Mouse (Mus musculus) embryonic facial prominence, embryonic 14.5 days (tissue): Measurements from ENCODE around the gene Olfr5. TPM values are rescaled to one million over a fixed set of nuclear protein-coding genes. Genes with fewer than 3 reads are reported as not detected.
A peak's percentile ranks its signal among the peaks of the same experiment; 100 is the strongest.

ENCODE experiments used
- ATAC-seq: fragments of 200-750 bp; cut with Nextera tagmentation; 2 replicates; pipeline ENCODE4 v1.8.0; 2017; ENCODE audit warnings: low read depth, moderate number of reproducible peaks, moderate TSS enrichment
- DNase-seq: peaks from one replicate; pipeline ENCODE4 v3.0.0-alpha.2; 2015; ENCODE audit warnings: low spot score
- H3K27ac ChIP-seq: fragments of 300-500 bp; sonication (generic); replicated peaks from 2 replicates; pipeline ENCODE4 v1.5.1; 2014; ENCODE audit warnings: low read depth, mild to moderate bottlenecking, low read length, moderate library complexity
- H3K27me3 ChIP-seq: fragments of 300-500 bp; sonication (generic); replicated peaks from 2 replicates; pipeline ENCODE4 v1.6.1; 2014; ENCODE audit warnings: low read length; ENCODE audit not compliant: control insufficient read depth, insufficient read depth
- H3K36me3 ChIP-seq: fragments of 300-500 bp; sonication (generic); 2 replicates; pipeline ENCODE4 v1.6.1; 2014; ENCODE audit warnings: low read length, mixed read lengths; ENCODE audit not compliant: control insufficient read depth, insufficient read depth
- H3K4me1 ChIP-seq: fragments of 300-500 bp; sonication (generic); 2 replicates; pipeline ENCODE4 v1.6.1; 2014; ENCODE audit warnings: antibody characterized with exemption, low read length; ENCODE audit not compliant: control insufficient read depth, insufficient read depth
- H3K4me2 ChIP-seq: fragments of 300-500 bp; sonication (generic); 2 replicates; pipeline ENCODE4 v1.6.1; 2014; ENCODE audit warnings: low read depth, mild to moderate bottlenecking, low read length, moderate library complexity, mixed read lengths
- H3K4me3 ChIP-seq: fragments of 300-500 bp; sonication (generic); 2 replicates; pipeline ENCODE4 v1.5.1; 2014; ENCODE audit warnings: low read depth, mild to moderate bottlenecking, low read length
- H3K9ac ChIP-seq: fragments of 300-500 bp; sonication (generic); 2 replicates; pipeline ENCODE4 v1.6.1; 2014; ENCODE audit warnings: low read depth, mild to moderate bottlenecking, low read length, moderate library complexity, mixed read lengths
- H3K9me3 ChIP-seq: fragments of 300-500 bp; sonication (generic); 2 replicates; pipeline ENCODE4 v1.6.1; 2016; ENCODE audit warnings: low read length; ENCODE audit not compliant: control insufficient read depth
- WGBS: fragments of 180-500 bp; shearing (Covaris S2); extraction: QIAGEN DNeasy Blood & Tissue Kit; methylation state at CpG from one replicate; pipeline ENCODE4 v1.1.7; 2014; 5-methylcytosine and 5-hydroxymethylcytosine counted together
- polyA plus RNA-seq: library from polyadenylated mRNA; unstranded; fragments of >200 nt; fragmentation: Nextera tagmentation; extraction: Ambion mirVana; gene quantifications from 2 replicates; pipeline ENCODE4 v1.2.1, GENCODE M21; 2014

Gene Olfr5
- polyA plus RNA-seq, 1 experiment from 2014 or later, result not detected

DNA sequence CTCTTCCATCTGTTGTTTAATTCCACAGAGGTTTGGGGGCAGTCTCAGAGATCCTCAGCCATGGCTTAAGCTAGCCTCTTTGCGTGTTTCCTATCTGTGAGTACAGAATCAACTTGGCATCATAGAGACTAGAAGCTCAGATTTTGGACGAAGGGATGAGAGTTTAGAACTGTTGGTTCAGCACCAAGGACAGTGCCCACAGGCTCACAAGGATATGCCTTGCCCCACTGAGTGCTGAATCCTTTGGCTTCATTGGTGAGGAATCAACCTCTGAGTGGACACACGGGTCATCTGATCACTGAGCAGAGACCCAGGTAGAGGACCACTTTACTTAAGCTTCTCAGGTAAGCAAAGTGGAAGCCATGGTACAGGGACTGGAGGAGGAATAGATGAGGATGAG lies 30.3 kb downstream of the Olfr5 start:
- no peak overlapping the region for H3K4me3 ChIP-seq
- WGBS, result 53% methylated on average over 3 of the region's 3 CpGs
- H3K4me2 ChIP-seq, result no peak overlapping the region
- DNase-seq (peak; percentile 7), ATAC-seq (no peak)
- H3K4me1 ChIP-seq, result no peaks in the 10 kb centered on the region
- no peak overlapping the region for H3K9ac ChIP-seq
- no peaks in the 10 kb centered on the region for H3K36me3 ChIP-seq
- 0 out of 2 replicates have a peak, but pooled peaks cover 4% of the 10 kb centered on the region for H3K9me3 ChIP-seq
- no peak overlapping the region for H3K27ac ChIP-seq
- no peaks in the 10 kb centered on the region for H3K27me3 ChIP-seq

DNA sequence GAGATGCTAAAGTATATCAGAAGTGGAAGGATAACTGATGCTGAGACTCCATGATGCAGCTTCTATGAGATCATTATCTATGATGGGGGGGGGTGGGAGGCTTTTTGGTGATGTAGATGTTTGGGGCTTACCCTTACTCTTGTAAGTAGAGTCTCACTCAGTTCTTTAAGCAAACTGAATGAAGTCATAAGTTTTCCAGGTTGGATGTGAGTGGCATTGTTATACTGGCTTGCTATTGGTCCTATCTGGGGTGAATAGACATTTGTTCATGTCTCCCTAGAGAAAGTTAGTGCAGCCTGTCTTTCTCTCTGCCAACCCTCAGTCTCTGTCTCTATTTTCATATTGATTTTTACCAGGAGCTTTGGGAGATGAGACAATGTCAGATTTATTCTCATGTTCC lies 30.9 kb downstream of the Olfr5 start, which contains the start of gene Olfr1336:
Gene Olfr1336 (plus strand): TSS at position 301 of the 400 bp plus-strand sequence.
- Histone ChIP-seq H3K36me3 (no peaks in the 10 kb centered on the region), H3K27ac (no peak within 1 kb of the TSS), H3K4me3 (no peak within 1 kb of the TSS), H3K4me2 (no peak within 1 kb of the TSS), H3K27me3 (no peaks in the 10 kb centered on the region), H3K4me1 (no peaks in the 10 kb centered on the region), H3K9me3 (0 out of 2 replicates have a peak, but pooled peaks cover 4% of the 10 kb centered on the region), H3K9ac (no peak within 1 kb of the TSS)
- ATAC-seq, result no peak
- DNase-seq, result no peak

DNA sequence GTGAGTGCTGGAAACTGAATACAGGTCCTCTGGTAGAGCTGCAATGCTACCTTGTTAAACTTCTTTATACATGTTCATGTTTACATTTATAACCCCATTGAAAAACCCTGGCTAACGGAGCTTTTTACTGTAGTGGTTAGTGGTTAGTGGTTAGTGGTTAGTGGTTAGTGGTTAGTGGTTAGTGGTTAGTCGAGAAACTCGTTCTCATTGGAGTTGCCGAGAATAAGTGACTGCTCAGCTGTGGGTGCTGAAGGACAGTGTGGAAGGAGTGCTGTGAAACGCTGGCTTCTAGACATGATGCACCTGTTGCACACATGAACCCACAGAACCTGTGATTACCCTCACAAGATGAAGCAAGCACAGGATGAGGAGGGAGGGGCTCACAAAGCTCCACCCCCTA lies 39.0 kb downstream of the Olfr5 start:
- Histone ChIP-seq H3K27me3 (no peaks in the 10 kb centered on the region), H3K9me3 (peaks cover 8% of the 10 kb centered on the region; the same call in 1 of the 2 replicates), H3K36me3 (no peaks in the 10 kb centered on the region), H3K27ac (no peak overlapping the region), H3K4me2 (no peak overlapping the region), H3K9ac (no peak overlapping the region), H3K4me3 (no peak overlapping the region), H3K4me1 (no peaks in the 10 kb centered on the region)
- 81% methylated on average over 5 of the region's 5 CpGs for WGBS
- ATAC-seq (no peak), DNase-seq (no peak)

DNA sequence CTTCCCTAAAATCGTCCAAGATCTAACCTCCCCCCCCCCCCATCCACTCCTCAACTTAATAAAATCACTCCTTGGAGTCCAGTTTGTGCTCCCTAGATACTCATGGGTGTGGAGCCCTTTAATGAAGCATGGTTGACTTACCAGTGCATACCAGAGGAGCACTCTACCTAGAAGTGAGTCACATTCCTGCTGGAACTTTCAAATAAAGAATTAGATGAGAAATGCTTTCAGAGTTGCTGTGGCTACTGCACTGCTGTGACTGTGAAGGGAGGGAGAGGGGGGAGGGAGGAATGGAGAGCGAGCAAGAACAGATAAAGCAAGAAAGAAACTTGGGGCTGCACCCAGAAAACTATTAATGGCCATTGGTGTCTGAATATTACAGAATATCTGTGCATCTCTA lies 45.6 kb downstream of the Olfr5 start:
- no peak for ATAC-seq
- 65% methylated on average over 2 of the region's 2 CpGs for WGBS
- no peak for DNase-seq
- H3K4me3 ChIP-seq, result no peak overlapping the region
- no peaks in the 10 kb centered on the region for H3K36me3 ChIP-seq
- no peak overlapping the region for H3K27ac ChIP-seq
- no peaks in the 10 kb centered on the region for H3K9me3 ChIP-seq
- H3K4me2 ChIP-seq, result no peak overlapping the region
- H3K9ac ChIP-seq, result no peak overlapping the region
- H3K4me1 ChIP-seq, result no peaks in the 10 kb centered on the region
- no peaks in the 10 kb centered on the region for H3K27me3 ChIP-seq

DNA sequence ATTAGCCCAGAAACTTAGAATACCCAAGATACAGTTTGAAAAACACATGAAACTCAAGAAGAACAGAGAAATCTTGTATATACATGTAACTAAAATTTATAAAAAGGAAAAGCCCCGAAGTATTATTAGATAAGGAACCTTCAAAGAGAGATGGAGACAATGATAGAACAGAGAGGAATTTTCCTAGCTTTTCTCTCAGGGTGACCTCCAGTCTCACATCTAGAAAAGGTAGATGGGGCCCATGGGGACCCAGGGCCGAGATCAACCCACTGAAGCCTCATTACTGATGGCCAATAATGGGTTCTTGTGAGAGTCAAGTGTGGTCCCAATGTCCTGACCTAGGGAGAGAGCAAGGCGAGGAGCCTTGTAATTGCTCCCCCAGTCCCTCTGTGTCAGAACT lies 48.4 kb downstream of the Olfr5 start, which contains the start of gene Olfr1344:
Gene Olfr1344 (plus strand): TSS at position 301 of the 400 bp plus-strand sequence.
- Histone ChIP-seq H3K27me3 (no peaks in the 10 kb centered on the region), H3K9ac (no peak within 1 kb of the TSS), H3K4me2 (no peak within 1 kb of the TSS), H3K36me3 (no peaks in the 10 kb centered on the region), H3K27ac (no peak within 1 kb of the TSS), H3K4me3 (no peak within 1 kb of the TSS), H3K4me1 (no peaks in the 10 kb centered on the region), H3K9me3 (no peaks in the 10 kb centered on the region)
- WGBS, result 74% methylated on average over 3 of the region's 3 CpGs
- ATAC-seq, result no peak
- DNase-seq, result no peak

DNA sequence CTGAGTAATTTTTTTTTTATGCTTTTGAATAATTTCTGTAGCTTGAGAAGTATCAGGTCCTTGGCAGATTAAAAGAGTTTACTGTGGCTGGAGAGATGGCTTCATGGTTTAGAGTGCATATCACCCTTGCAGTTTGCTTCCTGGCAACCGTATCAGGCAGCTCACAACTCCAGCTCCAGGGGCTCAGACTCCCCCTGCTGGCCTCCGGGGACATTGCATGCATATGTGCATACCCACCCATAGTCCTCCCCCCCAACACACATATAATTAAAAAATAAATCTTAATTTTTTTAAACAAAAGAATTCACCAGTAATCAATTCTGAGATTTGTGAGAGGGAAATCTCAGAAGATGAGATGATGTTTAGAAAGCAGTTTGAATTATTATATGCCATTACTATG lies 56.4 kb downstream of the Olfr5 start:
- WGBS, result 37% methylated on average over 2 of the region's 2 CpGs
- H3K4me2 ChIP-seq, result no peak overlapping the region
- H3K4me3 ChIP-seq, result no peak overlapping the region
- H3K9me3 ChIP-seq, result peaks cover 12% of the 10 kb centered on the region; the same call in 1 of the 2 replicates
- no peaks in the 10 kb centered on the region for H3K36me3 ChIP-seq
- H3K9ac ChIP-seq, result no peak overlapping the region
- no peaks in the 10 kb centered on the region for H3K4me1 ChIP-seq
- no peaks in the 10 kb centered on the region for H3K27me3 ChIP-seq
- DNase-seq (no peak), ATAC-seq (no peak)
- H3K27ac ChIP-seq, result no peak overlapping the region

DNA sequence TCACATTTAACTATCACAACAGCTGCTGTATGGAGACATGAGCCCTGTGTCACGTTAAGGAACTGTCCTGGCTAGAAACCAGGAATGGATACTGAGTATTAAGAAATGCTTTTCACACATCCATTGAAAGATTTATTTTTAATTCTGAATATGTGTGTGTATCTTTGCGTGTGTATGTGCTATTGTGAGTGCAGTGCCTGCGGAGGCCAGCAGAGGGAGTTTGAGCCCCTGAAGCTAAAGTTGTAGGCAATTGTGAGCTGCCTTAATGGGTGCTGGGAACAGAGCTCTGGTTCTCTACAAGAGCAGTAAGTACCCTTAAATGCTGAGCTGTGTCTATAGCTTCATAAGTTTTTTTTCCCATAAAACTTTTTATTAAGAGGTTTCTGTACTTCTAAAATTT lies 57.4 kb downstream of the Olfr5 start:
- Histone ChIP-seq H3K27ac (no peak overlapping the region), H3K4me2 (no peak overlapping the region), H3K4me1 (no peaks in the 10 kb centered on the region), H3K4me3 (no peak overlapping the region), H3K36me3 (no peaks in the 10 kb centered on the region), H3K9me3 (peaks cover 12% of the 10 kb centered on the region; the same call in 1 of the 2 replicates), H3K27me3 (no peaks in the 10 kb centered on the region), H3K9ac (no peak overlapping the region)
- DNase-seq (no peak), ATAC-seq (no peak)
- WGBS, result 87% methylated on average over 3 of the region's 3 CpGs

Other genes starting within 250 kb of the Olfr5 start
- 0.26 TPM in 1 of 2 replicates, not detected in the other for gene Epp13, start 234.2 kb downstream of the Olfr5 start, polyA plus RNA-seq
- 10.4 and 11.9 TPM in 2 replicates for gene Zfp667, start 200.4 kb downstream of the Olfr5 start, polyA plus RNA-seq
- gene Zfp583, start 155.7 kb downstream of the Olfr5 start, polyA plus RNA-seq, result 6.2 and 6.5 TPM in 2 replicates
- 1.3 and 1.4 TPM in 2 replicates for gene Gm3854, start 143.2 kb downstream of the Olfr5 start, polyA plus RNA-seq
- 2.9 and 3.2 TPM in 2 replicates for gene Zfp78, start 123.7 kb downstream of the Olfr5 start, polyA plus RNA-seq
- 8.5 and 8.9 TPM in 2 replicates for gene Zfp28, start 103.6 kb downstream of the Olfr5 start, polyA plus RNA-seq
- gene Smim17, start 88.2 kb downstream of the Olfr5 start, polyA plus RNA-seq, result 0.12 and 0.18 TPM in 2 replicates
- gene Gm20715, start 76.7 kb downstream of the Olfr5 start, polyA plus RNA-seq, result not detected in 2 replicates
- not detected in 2 replicates for gene Olfr1344, start 48.3 kb downstream of the Olfr5 start, polyA plus RNA-seq
- gene Olfr1336, start 30.8 kb downstream of the Olfr5 start, polyA plus RNA-seq, result 0.06 TPM in 1 of 2 replicates, not detected in the other
- not detected in 2 replicates for gene Olfr1346, start 19.8 kb downstream of the Olfr5 start, polyA plus RNA-seq
- gene Olfr1347, start 12.8 kb upstream of the Olfr5 start, polyA plus RNA-seq, result not detected in 2 replicates
- gene Olfr1348, start 21.8 kb upstream of the Olfr5 start, polyA plus RNA-seq, result not detected in 2 replicates
- gene Olfr1349, start 36.0 kb upstream of the Olfr5 start, polyA plus RNA-seq, result not detected in 2 replicates
- 0.18 TPM in 1 of 2 replicates, not detected in the other for gene Olfr1350, start 77.9 kb upstream of the Olfr5 start, polyA plus RNA-seq
- 24.4 and 34.6 TPM in 2 replicates for gene Zim1, start 209.5 kb upstream of the Olfr5 start, polyA plus RNA-seq
- 356 and 388 TPM in 2 replicates for gene Peg3, start 243.5 kb upstream of the Olfr5 start, polyA plus RNA-seq
- 12.2 and 12.7 TPM in 2 replicates for gene Usp29, start 243.6 kb upstream of the Olfr5 start, polyA plus RNA-seq